Mouse (Mus musculus) left cerebral cortex, postnatal 14 days (tissue): ENCODE measurements around the gene F2rl1. TPM values are rescaled to one million over a fixed set of nuclear protein-coding genes. Genes with fewer than 3 reads are reported as not detected.

Experiments used
- DNase-seq, 2 experiments: peaks; one replicate each; pipeline ENCODE4 v3.0.0; 2021 to 2022; ENCODE audit warnings: low spot score in 2 of 2, mixed read lengths in 1 of 2
- intact Hi-C: fragments of 180-260 bp; cut with DNase I; formaldehyde crosslinking; loops from one replicate; pipeline ENCODE4 v1.15.1; 2025
- long read RNA-seq, 2 experiments: library from polyadenylated mRNA; stranded (forward); transcript quantifications; one replicate each; pipeline ENCODE4 v2.0.0; 2021
- total RNA-seq, 2 experiments: library from RNA; stranded (reverse); gene quantifications; 2 replicates each; pipeline ENCODE4 v1.2.3; 2021

F2rl1 gene
- under 1 TPM; 0.27 to 0.46 TPM for total RNA-seq
- long read RNA-seq, experiment 1, result 0 reads
- long read RNA-seq, experiment 2, result 0 reads

DNA sequence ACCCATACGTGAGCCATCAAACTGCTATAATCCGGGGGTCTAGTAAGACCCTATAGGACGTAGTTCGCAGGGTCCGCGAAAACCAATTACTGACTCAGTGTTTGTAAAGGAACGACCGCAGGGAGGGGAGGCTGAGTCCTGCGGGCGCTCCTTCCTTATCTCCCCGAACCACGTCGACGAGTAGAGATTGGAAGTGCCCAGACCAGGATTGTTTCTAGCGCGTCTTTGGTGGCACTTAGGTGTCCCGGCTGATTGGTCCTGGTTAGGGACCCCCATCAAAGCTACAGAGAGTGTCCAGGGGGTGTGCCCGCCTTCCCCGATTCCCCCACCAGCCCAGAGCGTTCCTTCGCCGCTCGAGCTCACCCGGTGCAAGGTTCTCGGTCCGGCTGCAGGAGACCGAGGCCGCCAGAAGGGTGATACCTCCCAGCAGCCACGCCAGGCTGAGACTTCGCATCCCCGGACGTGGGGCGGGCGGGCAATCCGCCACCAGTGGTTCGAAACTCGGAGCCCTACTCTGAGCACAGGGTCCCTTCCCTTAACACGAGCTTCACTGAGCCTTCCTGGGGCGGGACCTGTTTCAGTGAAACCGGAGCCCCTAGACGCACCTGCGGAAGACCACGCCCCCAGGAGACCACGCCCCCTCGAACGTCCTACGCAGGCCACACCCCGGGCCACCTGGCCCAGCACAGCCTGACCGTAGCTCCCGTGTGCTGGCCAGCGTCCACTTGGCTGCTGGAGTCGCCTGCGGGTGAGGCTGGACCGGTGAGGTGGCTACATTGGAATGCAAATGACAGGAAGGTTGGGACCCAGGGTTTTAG is at the start of gene F2rl1:
F2rl1 (minus strand) TSS at position 554 of the 818 bp plus-strand sequence.
- intact Hi-C loops, result no loop called here

GRCm38 (mm10) chr13:95570877-95571276 is 45.9 kb upstream of the F2rl1 start:
- DNase-seq, result no peak
- intact Hi-C loops, result no loop called here

More for the DNA sequence above, at the start of gene F2rl1:
- DNase-seq, result no peak

GRCm38 (mm10) chr13:95569326-95569725 is 44.3 kb upstream of the F2rl1 start:
- no peak for DNase-seq
- intact Hi-C loops, result no loop called here

DNA sequence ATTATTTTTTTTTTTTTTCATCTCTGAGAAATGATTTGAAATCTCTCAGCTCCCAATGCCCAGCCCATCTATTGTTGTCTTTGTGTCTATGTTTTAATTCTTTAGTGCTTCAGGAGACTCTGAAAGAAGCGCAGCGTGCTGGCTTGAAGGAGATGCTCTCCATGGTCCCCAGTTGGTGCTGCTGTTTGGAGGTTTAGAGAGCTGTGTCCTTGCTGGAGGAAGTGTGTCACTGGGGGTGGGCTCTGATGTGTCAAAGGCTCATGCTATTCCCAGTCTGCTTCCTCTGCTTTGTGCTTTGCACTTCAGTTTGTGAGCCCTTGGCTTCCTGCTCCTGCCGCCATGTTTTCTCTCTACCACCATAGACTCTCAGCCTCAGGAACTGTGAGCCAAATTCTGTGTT is 43.3 kb upstream of the F2rl1 start:
- intact Hi-C loops, result no loop called here

GRCm38 (mm10) chr13:95566841-95567551 is 42.0 kb upstream of the F2rl1 start:
- intact Hi-C loops, result no loop called here
- DNase-seq, result no peak

More for the DNA sequence above, 43.3 kb upstream of the F2rl1 start:
- no peak for DNase-seq

- intact Hi-C loops, result loop anchor here (1.0 to 2.0 kb wide), 2 partner anchors 103 to 157 kb away; no protein-coding TSS in a partner anchor
- peak; percentile 80 to 85 for DNase-seq
Measured at GRCm38 (mm10) chr13:95563693-95564092, 38.7 kb upstream of the F2rl1 start.

DNA sequence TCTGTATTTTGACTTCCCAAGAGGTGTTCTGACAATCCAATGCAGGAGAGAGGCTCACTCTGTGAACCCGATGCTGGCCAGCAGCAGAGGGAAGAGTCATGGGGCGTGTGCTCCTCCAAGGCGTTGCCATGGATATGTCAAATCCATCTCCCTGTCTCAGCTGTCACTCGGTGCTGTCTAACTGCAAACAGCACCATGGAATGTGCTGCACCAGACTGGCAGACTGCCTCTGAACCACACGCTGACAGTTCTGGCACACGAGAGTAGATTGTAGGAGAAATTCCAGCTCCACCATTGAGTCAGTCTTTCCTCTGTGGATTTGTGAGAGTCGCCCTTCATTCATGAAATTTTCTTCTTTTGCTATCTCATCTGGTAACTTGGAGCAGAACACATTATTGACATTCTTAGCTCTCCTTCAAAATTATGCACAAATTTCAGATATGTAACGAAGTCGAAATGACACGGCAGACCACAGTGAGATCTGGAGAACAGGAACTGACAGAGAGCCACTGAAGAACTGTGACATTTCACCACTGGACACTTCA is 38.1 kb upstream of the F2rl1 start:
- intact Hi-C loops, result loop anchor here (1.0 kb wide), 1 partner anchor 157 kb away; no protein-coding TSS in a partner anchor
- DNase-seq, result peak; percentile 9 to 20

- DNase-seq, result no peak
- intact Hi-C loops, result no loop called here
Measured at GRCm38 (mm10) chr13:95557326-95557725, 32.3 kb upstream of the F2rl1 start.

DNA sequence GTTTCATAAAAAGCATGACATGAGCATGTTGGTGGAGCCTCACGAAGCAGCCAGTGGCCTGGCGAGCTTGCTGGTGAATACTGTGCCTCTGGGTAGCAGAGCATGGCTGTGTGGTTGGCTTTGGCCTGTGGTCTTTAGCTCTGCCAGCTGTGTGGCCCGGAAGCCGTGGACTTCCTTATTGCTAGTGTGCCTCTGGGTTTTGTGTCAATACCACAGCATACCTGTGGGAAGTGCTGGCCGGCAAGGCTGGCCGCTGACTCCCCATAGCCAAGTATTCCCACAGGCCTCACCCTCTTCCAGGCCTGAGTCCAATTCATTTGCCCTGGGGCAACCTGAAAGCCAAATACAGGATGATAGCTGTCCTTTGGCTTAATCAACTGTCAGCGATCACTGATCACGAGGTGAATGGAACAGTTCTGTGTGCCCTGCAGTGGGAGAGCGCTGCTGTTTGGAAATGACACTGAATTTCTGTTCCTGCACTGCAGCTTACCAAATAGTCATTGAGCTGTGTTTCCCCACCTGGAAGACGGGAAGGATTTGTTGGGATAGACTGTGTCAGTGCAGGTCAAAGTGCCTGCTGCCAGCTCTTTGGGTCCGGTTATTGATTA is 29.0 kb upstream of the F2rl1 start:
- intact Hi-C loops, result no loop called here
- no peak for DNase-seq

GRCm38 (mm10) chr13:95550636-95551370 is 25.8 kb upstream of the F2rl1 start:
- intact Hi-C loops, result no loop called here
- DNase-seq, result no peak

DNA sequence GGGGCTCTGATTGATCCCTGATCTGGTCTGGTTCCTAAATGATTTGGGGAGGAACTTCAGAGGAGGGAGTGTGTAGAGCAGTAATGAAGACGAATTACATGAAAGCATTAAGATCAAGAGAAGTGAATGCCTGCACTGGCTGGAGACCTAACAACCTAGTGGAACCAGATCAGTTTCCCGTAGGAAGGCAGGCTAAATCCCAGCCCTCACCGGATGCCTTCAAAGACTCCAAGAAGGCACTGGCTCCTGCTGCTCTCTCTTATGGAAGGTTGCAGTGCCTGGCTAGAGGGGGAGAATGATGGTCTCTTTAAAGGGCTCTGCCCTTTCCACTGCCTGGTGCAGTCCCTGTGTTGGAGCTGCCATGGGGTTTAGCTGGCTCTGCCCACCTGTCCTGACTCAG is 24.4 kb upstream of the F2rl1 start:
- no peak for DNase-seq
- intact Hi-C loops, result no loop called here

DNA sequence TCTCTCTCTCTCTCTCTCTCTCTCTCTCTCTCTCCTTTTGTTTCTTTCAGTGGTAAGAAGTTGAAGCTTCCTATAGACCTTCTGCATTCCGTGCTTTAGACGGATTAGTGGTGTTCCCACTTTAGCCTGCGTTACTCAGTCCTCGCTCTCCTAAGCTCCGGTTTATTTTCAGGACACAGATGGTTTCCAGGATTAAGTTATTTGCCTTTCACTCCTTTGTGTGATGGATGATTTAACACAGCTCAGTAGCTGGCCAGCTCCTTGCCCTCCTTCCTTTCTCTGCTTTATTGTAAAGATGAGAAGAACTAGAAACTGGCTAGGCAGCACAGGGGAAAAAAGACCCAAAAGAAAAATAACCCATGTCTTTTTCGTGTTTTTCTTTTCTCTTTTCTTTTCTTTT is 23.8 kb upstream of the F2rl1 start:
- no peak for DNase-seq
- intact Hi-C loops, result no loop called here

GRCm38 (mm10) chr13:95548291-95548789 is 23.3 kb upstream of the F2rl1 start:
- DNase-seq, result no peak
- intact Hi-C loops, result no loop called here

DNA sequence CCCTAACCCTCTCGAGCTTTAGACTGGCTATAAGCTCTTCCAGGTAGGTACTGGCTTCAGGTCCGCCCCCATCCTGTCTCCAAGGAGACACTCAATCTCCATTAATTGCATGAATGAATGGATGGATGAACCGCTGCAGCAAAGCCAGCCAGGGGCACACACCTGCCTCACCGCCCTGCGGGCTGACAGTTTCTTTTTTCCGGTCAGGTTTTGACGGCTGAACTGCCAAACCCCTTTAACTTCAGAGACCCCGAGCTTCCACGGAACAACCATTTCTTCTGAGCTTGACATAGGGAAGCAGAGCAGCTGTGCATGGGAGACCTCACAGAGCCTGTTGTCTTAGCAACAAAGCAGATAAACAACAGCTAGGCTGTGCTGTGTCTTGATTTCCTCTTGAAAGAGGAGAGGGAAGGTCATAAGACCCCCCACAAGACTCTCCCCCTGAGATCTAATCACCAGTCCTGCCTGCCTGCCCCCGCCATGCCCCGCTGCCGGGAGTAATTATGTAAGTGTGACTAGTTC is 22.1 kb upstream of the F2rl1 start:
- DNase-seq, result no peak
- intact Hi-C loops, result no loop called here

GRCm38 (mm10) chr13:95546251-95546650 is 21.2 kb upstream of the F2rl1 start:
- intact Hi-C loops, result no loop called here
- no peak for DNase-seq

GRCm38 (mm10) chr13:95545729-95546186 is 20.7 kb upstream of the F2rl1 start:
- intact Hi-C loops, result no loop called here
- no peak for DNase-seq

DNA sequence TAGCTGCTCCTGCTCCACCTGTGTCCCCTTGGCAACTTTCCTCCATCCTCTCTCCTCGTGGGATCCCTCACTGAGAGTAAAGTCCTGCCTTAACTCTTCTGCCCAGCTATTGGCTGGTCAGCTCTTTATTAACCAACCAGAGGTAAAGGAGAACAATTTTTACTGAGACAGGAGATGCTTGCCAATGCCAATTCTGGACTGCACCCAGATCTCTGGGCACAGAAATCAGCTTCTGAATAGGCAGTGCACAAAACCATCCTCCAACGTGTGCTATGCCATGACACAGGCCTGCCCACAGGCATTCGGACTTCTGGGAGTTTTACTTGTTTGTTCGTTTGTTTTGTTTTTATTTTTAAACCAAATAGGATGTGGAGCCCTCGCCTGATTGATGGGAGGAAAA is 13.0 kb upstream of the F2rl1 start:
- intact Hi-C loops, result no loop called here
- no peak for DNase-seq

- no peak for DNase-seq
- intact Hi-C loops, result no loop called here
Measured at GRCm38 (mm10) chr13:95536117-95536493, 11.1 kb upstream of the F2rl1 start.
